Mouse (Mus musculus) kidney, adult 11 months (tissue): ENCODE data around the gene Sall1.

Source experiments
- DNase-seq: peaks from one replicate; pipeline ENCODE4 v3.0.0; 2022

Sall1 gene

DNA sequence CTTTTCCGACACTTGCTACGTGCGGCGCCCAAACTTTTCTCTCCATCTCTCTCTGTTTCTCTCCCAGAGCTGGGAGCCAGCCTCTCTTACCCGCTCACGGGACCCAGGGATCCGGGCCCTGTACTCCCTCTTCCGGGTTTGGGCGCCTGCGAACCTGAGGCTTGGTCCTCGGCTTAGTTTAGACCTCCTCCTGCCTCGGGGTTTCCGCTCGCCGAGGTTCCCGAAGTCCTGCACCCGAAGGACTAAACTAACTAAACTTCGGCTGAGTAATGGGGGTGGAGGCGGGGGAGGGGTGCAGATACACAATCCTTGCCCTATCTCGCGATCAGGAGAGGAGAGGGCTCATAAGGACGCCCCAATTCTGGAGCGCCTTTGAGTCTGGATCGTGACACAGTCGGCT is at the start of gene Sall1:
Gene Sall1, minus strand, starts transcription at position 223 of the 400 bp plus-strand sequence.
- DNase-seq = peak; percentile 64

GRCm38 (mm10) chr8:89089916-89090315 is 46.0 kb upstream of the Sall1 start:
- no peak for DNase-seq

DNA sequence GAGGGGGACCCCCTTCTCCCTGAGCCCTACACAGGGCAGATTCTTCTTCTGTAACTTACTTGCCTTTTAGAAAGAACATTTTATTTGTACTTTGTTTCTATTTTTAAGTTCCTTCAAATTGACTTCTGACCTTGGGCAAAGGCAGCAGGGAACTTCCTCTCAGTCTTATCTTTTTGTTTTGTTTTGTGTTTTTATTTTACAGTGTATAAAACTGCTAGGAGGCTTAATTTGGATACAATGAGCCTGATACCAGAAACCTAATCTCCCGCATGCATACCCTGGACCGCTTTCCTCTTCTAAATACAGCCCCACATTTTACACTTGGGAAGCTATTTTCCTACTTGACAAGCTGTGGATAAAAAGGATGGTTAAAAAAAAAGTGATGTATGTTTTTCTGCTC is 35.2 kb upstream of the Sall1 start:
- no peak for DNase-seq

DNA sequence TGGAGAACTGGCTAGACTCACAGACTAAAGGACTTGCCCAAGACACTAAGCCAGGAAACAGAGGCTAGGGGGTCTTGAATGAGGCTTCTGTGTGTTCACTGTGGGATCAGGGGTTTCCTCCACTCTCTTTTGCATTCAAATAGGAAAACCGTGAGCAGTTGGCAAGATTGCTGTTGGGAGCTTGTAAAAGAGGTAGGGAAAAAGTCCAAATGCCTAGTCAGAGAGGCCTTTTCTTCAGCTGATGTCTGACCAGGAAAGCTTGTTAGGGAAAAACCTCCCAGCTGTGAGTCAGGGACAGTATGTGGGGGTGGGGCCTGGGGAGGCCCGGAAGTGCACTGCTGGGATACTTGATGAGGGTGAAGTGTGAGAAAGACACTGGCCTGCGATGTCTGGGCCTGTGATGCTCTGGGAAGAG is 29.0 kb upstream of the Sall1 start:
- DNase-seq = no peak

DNA sequence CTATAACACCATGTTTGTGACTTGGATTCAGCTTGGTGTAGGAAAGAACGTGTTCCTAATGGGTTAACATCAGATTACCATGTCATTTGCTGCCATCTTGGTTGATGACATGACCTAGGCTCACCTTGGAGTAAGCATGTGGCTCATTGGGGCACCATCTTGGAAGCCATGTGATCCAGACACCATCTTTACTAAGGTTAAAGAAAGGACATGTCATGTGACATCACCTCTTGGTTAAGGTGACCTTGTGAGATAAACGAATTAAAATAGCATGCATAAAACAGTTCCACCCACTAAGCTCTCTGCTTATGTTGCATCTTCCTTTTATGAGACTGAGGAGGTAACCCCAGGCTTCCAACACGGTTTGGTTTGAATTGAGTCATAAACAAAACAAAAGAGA is 23.5 kb upstream of the Sall1 start:
- DNase-seq = no peak

- DNase-seq = no peak
Observed at GRCm38 (mm10) chr8:89064042-89064441, 20.1 kb upstream of the Sall1 start.

DNA sequence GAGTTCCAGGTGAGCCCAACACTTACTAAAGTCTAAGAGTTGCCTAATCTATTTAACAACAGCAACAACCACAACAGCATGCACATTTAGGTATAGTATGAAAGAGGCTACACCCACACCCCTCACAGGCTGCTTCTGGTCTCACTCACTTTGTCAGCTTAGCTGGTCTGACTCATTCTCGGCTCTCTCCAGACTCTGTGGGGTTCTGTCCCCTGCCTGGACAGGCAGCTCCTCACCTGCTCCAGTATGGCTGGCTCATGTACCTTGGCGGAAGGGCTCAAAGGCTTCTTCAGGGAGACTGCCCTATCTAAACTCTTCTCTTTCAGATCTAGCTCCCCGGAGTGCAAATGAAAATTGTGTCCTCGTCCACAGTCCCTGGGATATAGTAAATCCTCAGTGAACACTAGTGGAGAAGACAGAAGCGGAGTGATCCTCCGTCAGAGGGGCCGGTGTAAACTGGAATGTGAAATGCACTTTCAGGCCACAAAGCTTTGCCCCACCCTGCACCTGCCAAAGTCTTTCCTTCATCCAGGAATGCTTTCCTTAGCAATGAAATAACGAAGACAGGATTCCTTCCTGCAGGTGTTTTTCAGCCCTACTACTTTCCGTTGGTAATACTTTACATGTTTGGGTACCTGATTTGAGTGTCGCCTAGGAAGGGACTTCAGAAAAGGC is 19.5 kb upstream of the Sall1 start:
- no peak for DNase-seq

GRCm38 (mm10) chr8:89060717-89061116 is 16.8 kb upstream of the Sall1 start:
- DNase-seq = no peak

- DNase-seq = no peak
Observed at GRCm38 (mm10) chr8:89059507-89059906, 15.5 kb upstream of the Sall1 start.

DNA sequence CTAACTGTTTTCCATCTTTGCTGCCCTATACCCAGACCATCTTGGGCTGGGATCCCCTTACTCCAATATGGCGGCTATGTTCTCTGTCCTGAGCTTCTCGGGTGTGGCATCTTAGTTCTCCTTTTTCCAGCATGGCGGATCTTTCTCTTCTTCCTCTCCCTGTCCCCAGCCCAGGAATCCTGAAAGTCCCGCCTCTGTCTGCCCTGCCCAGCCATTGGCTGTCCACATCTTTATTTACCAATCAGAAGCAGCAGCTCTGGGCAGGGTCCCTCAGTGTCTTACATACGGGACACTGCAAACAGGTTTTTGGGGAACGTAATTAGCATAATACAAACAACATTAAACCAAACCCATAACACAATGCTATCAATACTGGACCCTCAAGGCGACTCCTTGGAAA is 8.9 kb upstream of the Sall1 start:
- no peak for DNase-seq

DNA sequence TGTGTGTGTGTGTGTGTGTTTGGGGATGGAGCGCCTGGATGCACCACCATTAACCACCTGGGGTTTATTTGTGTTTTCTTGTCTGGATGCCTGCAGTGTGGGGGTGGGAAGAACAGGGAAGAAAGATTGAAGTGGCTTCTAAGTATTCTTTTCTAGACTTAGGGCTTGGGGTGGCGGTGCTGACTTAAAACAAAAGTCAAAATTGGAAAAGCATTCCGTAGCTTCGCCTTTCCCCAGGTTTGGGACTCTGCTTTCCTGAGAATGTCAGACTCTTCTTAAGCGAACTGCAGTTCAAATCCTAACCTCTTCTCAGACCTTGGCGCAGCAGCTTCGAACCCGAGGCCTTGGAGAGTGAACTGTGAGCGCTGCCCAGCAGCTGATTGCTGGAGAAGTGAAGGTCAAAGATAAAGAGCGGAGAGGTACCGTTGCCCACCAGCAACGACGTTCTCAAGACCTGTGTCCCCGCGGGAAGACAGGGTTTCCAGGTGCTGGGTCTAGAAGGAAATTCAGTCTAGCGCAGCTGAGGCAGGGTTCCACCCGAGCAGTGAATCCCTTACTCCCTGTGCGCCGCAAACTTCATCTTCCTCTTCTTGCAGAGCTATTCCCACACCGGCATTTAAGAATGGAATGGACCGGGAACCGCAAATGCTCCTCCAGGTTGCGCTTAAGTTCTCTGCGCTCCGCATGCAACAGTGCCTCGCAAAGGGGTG is 2.8 kb upstream of the Sall1 start:
- no peak for DNase-seq

DNA sequence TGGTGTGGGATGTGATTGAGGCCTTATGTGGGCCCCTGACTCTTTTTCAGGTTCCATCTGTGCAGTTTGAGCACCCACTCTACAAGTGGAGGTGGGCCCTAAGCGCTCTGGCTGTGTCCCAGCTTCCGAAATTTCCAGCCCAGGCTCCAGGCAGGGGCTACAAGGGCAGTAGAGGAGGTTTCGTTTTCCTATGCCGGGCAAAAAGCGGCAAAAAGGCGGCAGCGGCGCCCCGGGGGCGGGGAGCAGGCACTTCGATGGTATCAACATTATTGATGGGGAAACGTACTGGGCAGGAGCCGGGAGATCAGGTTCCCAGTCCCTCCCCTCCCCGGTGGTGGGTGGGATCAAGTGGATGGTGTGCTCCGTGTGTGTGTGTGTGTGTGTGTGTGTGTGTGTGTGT is 2.3 kb upstream of the Sall1 start:
- peak; percentile 68 for DNase-seq

DNA sequence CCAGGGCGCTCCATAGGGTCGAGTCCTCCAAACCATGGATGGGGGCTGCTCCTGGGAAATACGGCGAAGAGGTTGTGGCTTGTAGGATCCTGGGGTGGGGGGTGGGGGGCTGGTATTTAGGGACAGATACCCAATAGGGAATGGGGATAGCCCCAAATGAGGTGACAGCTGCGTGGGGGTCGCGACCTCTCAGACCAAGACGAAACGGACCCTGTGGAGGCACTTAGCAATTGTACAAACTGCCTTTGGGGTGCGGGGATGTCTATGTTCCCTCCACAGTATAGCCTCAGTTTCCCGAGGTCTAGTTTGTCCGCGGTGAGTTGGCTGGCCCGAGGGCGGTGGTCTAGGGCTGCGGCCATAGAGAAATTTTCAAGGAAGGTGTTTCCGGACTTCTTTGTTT is 1.8 kb upstream of the Sall1 start:
- DNase-seq = peak; percentile 9

- no peak for DNase-seq
Observed at GRCm38 (mm10) chr8:89045218-89045601, 1.2 kb upstream of the Sall1 start.

GRCm38 (mm10) chr8:89044511-89045217 is 702 bp upstream of the Sall1 start:
- peak; percentile 44 for DNase-seq

DNA sequence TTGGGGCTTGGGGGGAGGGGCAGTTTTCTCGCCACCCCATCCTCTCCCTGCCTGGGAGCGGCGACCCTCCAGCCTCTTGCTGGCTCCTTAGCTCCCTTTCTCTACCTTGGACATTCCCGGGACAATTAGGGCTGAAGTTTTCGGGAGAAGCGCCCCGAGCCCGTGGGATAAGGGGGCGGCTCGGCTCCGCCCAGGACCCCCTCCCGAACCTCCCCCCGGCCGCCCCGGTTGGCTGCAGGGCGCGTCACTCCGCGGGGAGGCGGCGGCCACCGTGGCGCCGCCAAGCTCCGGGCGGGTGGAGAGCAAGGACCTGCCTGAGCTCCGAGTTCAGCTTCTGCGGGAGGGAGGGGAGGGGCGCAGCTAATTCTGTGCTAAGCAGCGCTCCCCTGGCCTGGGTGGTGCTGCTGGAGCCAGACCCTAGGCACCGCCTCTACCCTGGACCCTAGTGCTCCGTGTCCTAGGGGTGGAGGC is 556 bp downstream of the Sall1 start:
- peak; percentile 89 for DNase-seq

GRCm38 (mm10) chr8:89042560-89043370 is 1.2 kb downstream of the Sall1 start:
- DNase-seq = peak; percentile 85

DNA sequence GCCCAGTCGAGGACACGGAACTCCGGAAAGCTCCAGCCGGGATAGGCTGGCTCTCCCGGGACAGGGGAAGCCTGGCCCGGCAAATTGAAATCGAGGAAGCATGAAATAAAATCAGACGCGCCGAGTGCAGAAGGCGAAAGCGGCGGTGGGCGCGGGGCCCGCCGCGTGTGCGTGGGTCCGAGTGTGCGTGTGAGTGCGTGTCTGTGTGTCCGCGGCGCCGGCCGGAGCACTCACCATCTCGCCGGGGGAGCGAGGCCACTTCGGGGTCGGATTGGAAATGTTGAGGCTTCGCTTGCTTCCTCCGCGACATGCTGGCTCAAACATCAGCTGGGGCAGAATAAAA is 1.9 kb downstream of the Sall1 start:
- no peak for DNase-seq

DNA sequence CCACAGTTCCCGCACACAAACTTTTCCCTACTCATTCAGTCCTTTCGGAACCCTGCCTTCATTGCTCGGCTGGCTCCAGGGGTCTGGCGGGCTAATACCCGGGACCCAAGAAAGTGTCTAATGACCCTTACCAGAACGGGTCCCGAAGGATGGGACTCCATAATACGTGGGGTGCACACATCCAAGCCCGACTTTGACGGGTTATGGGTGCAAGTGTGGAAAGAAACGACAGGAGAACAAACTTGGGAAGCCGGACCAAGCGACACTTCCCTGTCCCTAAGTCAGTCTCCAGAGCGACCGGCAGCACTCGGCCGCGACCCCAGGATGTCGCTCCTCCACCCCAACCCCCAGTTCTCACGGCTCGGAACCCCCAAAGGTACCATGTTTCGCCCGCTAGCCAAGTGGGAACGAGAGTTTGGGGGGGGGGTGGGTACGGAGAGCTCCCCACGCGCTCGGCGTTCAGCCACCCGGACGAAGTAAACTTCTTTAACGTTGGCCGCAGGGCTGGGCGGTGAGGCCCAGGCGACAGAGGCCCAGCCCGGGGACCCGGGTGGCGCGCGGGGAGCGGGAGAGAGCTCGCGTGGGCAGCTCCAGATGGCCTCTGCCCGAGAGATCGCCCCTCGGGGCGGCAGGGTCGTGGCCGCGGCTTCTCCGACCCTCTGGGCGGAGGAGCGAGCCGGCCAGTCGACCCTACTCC is 2.4 kb downstream of the Sall1 start:
- no peak for DNase-seq

DNA sequence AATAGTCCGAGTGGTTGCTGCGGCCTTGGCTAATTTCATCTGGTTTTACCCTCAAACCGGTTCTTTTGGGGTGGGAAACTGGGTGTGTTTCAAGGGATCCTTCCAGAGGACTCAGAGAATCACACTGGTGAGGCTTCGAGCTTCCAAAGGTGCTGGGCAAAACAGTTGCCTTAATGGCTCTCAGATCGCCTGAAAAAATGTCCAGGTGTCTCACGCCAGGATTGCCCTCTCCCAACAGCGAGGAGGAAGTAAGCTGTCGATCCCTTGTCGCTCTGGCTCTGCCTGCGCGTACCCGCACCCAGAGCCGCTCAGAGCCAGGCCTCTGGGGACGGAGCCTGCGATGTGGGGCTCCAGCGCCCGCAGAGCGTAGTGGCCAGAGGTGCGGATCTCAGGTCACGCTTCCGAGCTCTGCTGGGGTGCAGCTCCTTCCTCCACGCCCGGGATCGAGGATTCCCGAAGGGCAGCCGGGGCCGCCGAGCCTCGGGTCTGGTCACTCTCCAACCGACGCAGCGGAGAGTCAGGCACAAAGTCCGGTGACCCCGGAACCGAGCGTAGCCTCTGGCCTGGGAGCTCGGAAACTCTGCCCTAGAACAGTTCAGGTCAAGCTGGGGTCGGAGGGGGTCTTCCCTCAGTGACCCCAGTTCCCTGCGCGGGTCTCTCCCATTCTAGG is 3.1 kb downstream of the Sall1 start:
- DNase-seq = peak; percentile 72

GRCm38 (mm10) chr8:89039890-89040289 is 4.1 kb downstream of the Sall1 start:
- DNase-seq = no peak

DNA sequence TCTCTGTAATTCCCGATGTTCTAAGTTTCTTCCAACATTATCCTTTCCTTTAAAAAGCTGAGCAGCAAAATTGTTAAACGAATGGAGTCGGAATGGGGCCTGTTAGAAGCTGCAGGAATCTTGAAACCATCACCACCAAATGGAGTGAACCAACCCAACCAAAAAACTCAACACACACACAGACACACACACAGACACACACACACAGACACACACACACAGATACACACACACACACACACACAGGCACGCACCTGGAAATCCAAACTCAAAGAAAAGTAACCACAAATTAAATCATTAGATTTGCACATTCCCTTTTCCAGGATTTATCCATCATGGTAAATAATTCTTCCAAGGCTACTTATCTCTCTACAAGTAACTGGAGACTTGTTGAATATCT is 5.0 kb downstream of the Sall1 start:
- DNase-seq = no peak
